Mouse (Mus musculus) thymus, adult 2 months (tissue): ENCODE data around the gene Rab10. TPM values are rescaled to one million over a fixed set of nuclear protein-coding genes. Genes with fewer than 3 reads are reported as not detected.

Source experiments
- DNase-seq: peaks from one replicate; pipeline ENCODE4 v3.0.0; 2021
- H3K27ac ChIP-seq: fragments of 200-500 bp; 2 replicates; pipeline ENCODE4 v1.5.1; 2012; ENCODE audit warnings: low read length, control low read depth; ENCODE audit not compliant: control insufficient read depth, insufficient read depth
- H3K27me3 ChIP-seq: fragments of 200-500 bp; 2 replicates; pipeline ENCODE4 v1.6.1; 2012; ENCODE audit warnings: mild to moderate bottlenecking, low read length, moderate library complexity, mixed read lengths; ENCODE audit not compliant: control insufficient read depth, insufficient read depth
- H3K36me3 ChIP-seq: fragments of 200-500 bp; 2 replicates; pipeline ENCODE4 v1.6.1; 2012; ENCODE audit warnings: mild to moderate bottlenecking, low read length, moderate library complexity; ENCODE audit not compliant: control insufficient read depth, insufficient read depth
- H3K4me1 ChIP-seq: fragments of 200-500 bp; replicated peaks from 2 replicates; pipeline ENCODE4 v1.6.1; 2012; ENCODE audit warnings: low read length; ENCODE audit not compliant: control insufficient read depth, insufficient read depth
- H3K4me3 ChIP-seq: fragments of 200-500 bp; 2 replicates; pipeline ENCODE4 v1.5.1; 2012; ENCODE audit warnings: mild to moderate bottlenecking, low read length, control low read depth, moderate library complexity; ENCODE audit not compliant: control insufficient read depth, insufficient read depth
- CTCF ChIP-seq: fragments of 200-500 bp; IDR thresholded peaks from 2 replicates; pipeline ENCODE4 v1.5.1; 2012; ENCODE audit warnings: mild to moderate bottlenecking, control low read depth, low read length, moderate library complexity, borderline replicate concordance; ENCODE audit not compliant: control insufficient read depth, poor library complexity, insufficient read depth; ENCODE audit errors: extremely low read depth
- POLR2A ChIP-seq: fragments of 200-500 bp; IDR thresholded peaks from 2 replicates; pipeline ENCODE4 v1.6.1; 2012; ENCODE audit warnings: mild to moderate bottlenecking, low read length, control low read depth, moderate library complexity; ENCODE audit not compliant: control insufficient read depth, poor library complexity, insufficient read depth; ENCODE audit errors: extremely low read depth
- WGBS: fragments of 180-500 bp; shearing (Covaris S2); methylation state at CpG from one replicate; pipeline ENCODE4 v1.1.7; 2018; 5-methylcytosine and 5-hydroxymethylcytosine counted together
- polyA plus RNA-seq: library from polyadenylated mRNA; depleted of rRNA; stranded (reverse); fragments of >200 nt; gene quantifications from 2 replicates; pipeline ENCODE4 v1.2.3, GENCODE M21; 2012

Rab10 gene
- polyA plus RNA-seq, 1 experiment = 37.8 TPM

- TF ChIP-seq CTCF (no peak), POLR2A (no peak)
- no peak for DNase-seq
- H3K4me1 ChIP-seq = no peaks in the 10 kb centered on the region
- no peak overlapping the region for H3K27ac ChIP-seq
- H3K36me3 ChIP-seq = peaks cover 3% of the 10 kb centered on the region; the same call in 1 of the 2 replicates
- WGBS = 45% methylated on average over 1 of the region's 1 CpGs
- no peak overlapping the region for H3K4me3 ChIP-seq
- no peaks in the 10 kb centered on the region for H3K27me3 ChIP-seq
These were observed 23.9 kb downstream of the Rab10 start for GRCm38 (mm10) chr12:3285919-3286318.

- no peaks in the 10 kb centered on the region for H3K36me3 ChIP-seq
- H3K27ac ChIP-seq = no peak overlapping the region
- TF ChIP-seq POLR2A (no peak), CTCF (no peak)
- H3K4me3 ChIP-seq = no peak overlapping the region
- no peak for DNase-seq
- H3K27me3 ChIP-seq = no peaks in the 10 kb centered on the region
- 18% methylated on average over 6 of the region's 6 CpGs for WGBS
- H3K4me1 ChIP-seq = no peaks in the 10 kb centered on the region
These were observed 24.4 kb downstream of the Rab10 start for GRCm38 (mm10) chr12:3285377-3285776.

GRCm38 (mm10) chr12:3284463-3284862 lies 25.3 kb downstream of the Rab10 start:
- no peak for DNase-seq
- no peaks in the 10 kb centered on the region for H3K4me1 ChIP-seq
- TF ChIP-seq POLR2A (no peak), CTCF (no peak)
- no peaks in the 10 kb centered on the region for H3K27me3 ChIP-seq
- 76% methylated on average over 2 of the region's 2 CpGs for WGBS
- H3K27ac ChIP-seq = no peak overlapping the region
- H3K36me3 ChIP-seq = no peaks in the 10 kb centered on the region
- H3K4me3 ChIP-seq = no peak overlapping the region

- no peaks in the 10 kb centered on the region for H3K27me3 ChIP-seq
- no peak for DNase-seq
- no peaks in the 10 kb centered on the region for H3K36me3 ChIP-seq
- no peak overlapping the region for H3K27ac ChIP-seq
- no peak overlapping the region for H3K4me3 ChIP-seq
- 79% methylated on average over 4 of the region's 4 CpGs for WGBS
- no peaks in the 10 kb centered on the region for H3K4me1 ChIP-seq
- no peak for TF ChIP-seq CTCF
These were observed 25.8 kb downstream of the Rab10 start for GRCm38 (mm10) chr12:3283829-3284440.

- no peaks in the 10 kb centered on the region for H3K27me3 ChIP-seq
- no peak overlapping the region for H3K4me3 ChIP-seq
- no peaks in the 10 kb centered on the region for H3K4me1 ChIP-seq
- H3K36me3 ChIP-seq = no peaks in the 10 kb centered on the region
- H3K27ac ChIP-seq = no peak overlapping the region
- no peak for TF ChIP-seq CTCF
- no peak for TF ChIP-seq POLR2A
- no peak for DNase-seq
- 76% methylated on average over 1 of the region's 1 CpGs for WGBS
These were observed 26.8 kb downstream of the Rab10 start for GRCm38 (mm10) chr12:3282954-3283353.

- H3K4me1 ChIP-seq = no peaks in the 10 kb centered on the region
- H3K27ac ChIP-seq = no peak overlapping the region
- TF ChIP-seq CTCF = no peak
- TF ChIP-seq POLR2A = no peak
- no peak for DNase-seq
- no peaks in the 10 kb centered on the region for H3K36me3 ChIP-seq
- H3K27me3 ChIP-seq = no peaks in the 10 kb centered on the region
- no peak overlapping the region for H3K4me3 ChIP-seq
- 74% methylated on average over 2 of the region's 2 CpGs for WGBS
These were observed 27.2 kb downstream of the Rab10 start for GRCm38 (mm10) chr12:3282520-3282919.

- TF ChIP-seq CTCF = no peak
- TF ChIP-seq POLR2A = no peak
- Histone ChIP-seq H3K4me1 (no peaks in the 10 kb centered on the region), H3K27me3 (no peaks in the 10 kb centered on the region), H3K4me3 (no peak overlapping the region), H3K27ac (no peak overlapping the region), H3K36me3 (no peaks in the 10 kb centered on the region)
- WGBS = 73% methylated on average over 2 of the region's 2 CpGs
- no peak for DNase-seq
These were observed 30.9 kb downstream of the Rab10 start for GRCm38 (mm10) chr12:3278880-3279339.
